Mouse (Mus musculus) ovary, adult 18-20 months (tissue): ENCODE data around the gene Klhl3.

Source experiments
- DNase-seq: peaks from one replicate; pipeline ENCODE4 v3.0.0; 2022; ENCODE audit warnings: low spot score, mixed read lengths

Klhl3 gene

DNA sequence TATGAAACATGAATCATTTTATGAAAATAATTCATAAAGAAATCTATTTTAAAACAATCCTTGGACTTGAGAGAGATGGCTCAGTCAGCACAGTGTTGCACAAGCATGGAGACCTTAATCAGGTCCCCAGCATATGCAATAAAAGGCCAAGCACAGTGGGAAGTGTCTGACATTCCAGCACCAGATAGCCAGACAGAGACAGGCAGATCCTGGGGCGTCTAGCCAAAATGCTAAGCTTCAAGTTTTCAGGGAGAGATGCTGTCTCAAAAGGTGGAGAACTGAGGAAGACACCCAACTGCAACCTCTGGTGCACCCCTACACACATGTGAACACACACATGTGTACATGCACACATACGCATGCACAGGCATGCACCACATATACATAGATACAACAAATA, 153.1 kb downstream of the Klhl3 start:
- DNase-seq: no peak

DNA sequence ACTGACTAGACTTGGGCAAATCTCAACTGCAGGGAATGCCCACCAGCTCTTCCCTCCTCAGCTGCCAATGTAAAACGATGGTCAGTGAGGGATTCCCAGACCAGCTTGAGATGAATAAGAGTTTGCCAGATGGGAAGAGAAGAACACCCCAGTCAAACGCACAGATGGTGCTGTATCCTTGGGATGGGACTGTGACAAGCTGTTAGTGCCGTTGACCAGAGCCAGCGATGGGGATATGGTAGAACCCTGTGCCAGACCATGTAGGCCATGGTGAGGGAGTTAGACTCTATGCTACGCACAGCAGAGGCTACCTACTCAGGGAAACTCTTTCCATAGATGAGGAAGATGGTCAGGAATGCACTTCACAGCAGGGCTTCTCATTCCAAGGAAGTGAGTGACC, 153.6 kb downstream of the Klhl3 start:
- no peak for DNase-seq
